Mouse (Mus musculus): Measurements from ENCODE around the gene Cyp1a2. TPM values are rescaled to one million over a fixed set of nuclear protein-coding genes. Genes with fewer than 3 reads are reported as not detected.
"Not testable (repeated sequence)": the region's sequence is repeated elsewhere in the genome, so short reads cannot be mapped to it uniquely, and the experiment has no call there.

The Cyp1a2 gene
- polyA plus RNA-seq, 1 experiment from 2014 or later = not detected

DNA sequence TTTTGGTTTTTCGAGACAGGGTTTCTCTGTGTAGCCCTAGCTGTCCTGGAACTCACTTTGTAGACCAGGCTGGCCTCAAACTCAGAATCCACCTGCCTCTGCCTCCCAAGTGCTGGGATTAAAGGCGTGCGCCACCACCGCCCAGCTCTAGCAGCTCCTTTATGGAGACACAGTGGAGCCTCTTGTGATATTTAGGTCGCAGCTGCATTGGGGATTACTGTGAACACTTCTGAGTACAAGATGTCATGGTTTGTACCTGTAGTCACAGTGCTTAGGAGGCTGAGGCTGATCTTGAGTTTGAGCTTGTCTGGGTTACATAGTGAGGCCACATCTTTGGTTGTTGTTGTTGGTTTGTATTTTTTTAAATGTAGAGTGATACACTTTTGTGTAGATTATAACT, 26.7 kb upstream of the Cyp1a2 start:
- not testable (repeated sequence) for ATAC-seq (ENCODE audit: insufficient number of reproducible peaks, low FRiP score, low TSS enrichment, low read depth); H3K4me3 ChIP-seq (ENCODE audit: low read depth, low read length); H3K4me2 ChIP-seq (ENCODE audit: low read depth, severe bottlenecking); DNase-seq (ENCODE audit: low spot score); H3K27ac ChIP-seq (replicated peaks; ENCODE audit: low read depth, low read length); H3K9me3 ChIP-seq (ENCODE audit: control insufficient read depth, low read length); H3K27me3 ChIP-seq (ENCODE audit: control insufficient read depth, insufficient read depth, low read length); H3K9ac ChIP-seq (ENCODE audit: low read length); H3K36me3 ChIP-seq (ENCODE audit: control insufficient read depth, insufficient read depth, low read length); H3K4me1 ChIP-seq (ENCODE audit: control insufficient read depth, insufficient read depth, low read length)
- 89% methylated on average over 5 of the region's 5 CpGs for WGBS

DNA sequence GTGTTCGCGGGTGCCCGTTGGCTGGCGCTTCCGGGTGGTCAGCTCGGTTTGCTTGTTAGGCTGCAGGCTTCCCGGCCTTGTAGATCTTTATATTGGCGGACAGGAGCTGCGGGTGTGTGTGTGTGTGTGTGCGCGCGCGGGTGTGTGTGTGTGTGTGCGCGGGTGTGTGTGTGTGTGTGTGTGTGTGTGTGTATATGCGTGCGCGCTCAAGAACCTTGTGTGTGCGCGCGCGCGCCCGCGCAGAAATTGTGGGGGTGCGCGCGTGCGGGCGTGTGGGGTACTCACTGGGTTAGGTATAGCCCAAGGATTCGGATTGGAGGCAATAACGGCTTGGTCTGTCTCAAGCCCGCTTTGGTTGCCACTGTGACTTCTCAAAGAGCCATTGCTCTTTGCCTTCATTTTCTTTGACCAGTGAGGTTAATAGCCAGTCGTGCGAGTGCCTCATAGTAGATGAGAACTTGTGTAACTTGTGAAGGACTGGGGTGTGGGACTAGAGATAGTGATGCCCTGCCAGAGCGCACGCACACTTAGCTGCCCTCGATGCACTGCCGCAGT, 25.3 kb upstream of the Cyp1a2 start:
- Histone ChIP-seq H3K9me3 (ENCODE audit: control insufficient read depth, low read length) (no peaks in the 10 kb centered on the region), H3K27me3 (ENCODE audit: control insufficient read depth, insufficient read depth, low read length) (no peaks in the 10 kb centered on the region), H3K4me3 (ENCODE audit: low read depth, low read length) (peak overlapping the region; percentile 88), H3K27ac (replicated peaks; ENCODE audit: low read depth, low read length) (peak overlapping the region; percentile 53; the same call in 1 of the 2 replicates), H3K9ac (ENCODE audit: low read length) (peak overlapping the region; percentile 86), H3K4me2 (ENCODE audit: low read depth, severe bottlenecking) (peak overlapping the region; percentile 76), H3K36me3 (ENCODE audit: control insufficient read depth, insufficient read depth, low read length) (peaks cover 3% of the 10 kb centered on the region; the same call in 1 of the 2 replicates), H3K4me1 (ENCODE audit: control insufficient read depth, insufficient read depth, low read length) (peaks cover 6% of the 10 kb centered on the region; the same call in 1 of the 2 replicates)
- WGBS = 3% methylated on average over 39 of the region's 39 CpGs
- ATAC-seq (ENCODE audit: insufficient number of reproducible peaks, low FRiP score, low TSS enrichment, low read depth) = peak; percentile 76
- peak; percentile 52 for DNase-seq (ENCODE audit: low spot score)

DNA sequence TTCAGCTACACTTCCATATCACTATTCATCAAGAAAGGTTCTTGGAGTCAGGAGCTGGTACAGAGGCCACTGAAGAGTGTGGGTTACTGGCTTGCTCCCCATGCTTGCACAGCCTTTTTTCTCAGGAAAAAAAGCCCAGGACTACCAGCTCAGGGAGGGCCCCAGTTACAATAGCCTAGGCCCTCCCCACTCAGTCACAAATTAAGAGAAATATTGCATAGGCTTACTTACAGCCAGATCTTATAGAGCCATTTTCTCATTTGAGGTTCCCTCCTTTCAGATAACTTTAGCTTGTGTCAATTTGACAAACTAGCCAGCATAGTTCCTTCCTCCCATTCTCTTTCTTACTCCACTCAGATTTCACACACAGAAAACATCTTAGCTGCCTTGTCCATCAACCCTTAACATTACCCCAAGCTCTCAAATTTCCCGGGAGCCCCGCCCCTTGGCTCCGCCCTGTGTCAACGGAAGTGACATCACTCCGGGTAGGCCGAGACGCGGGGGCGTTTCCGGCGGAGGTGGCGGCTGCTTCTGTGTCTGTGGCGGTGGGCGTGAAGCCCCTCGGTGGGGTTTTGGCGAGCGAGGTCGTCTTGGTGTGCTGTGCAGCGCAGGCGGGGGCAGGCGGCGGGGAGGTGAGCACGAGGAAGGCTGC, 24.7 kb upstream of the Cyp1a2 start, which contains the start of gene Edc3:
Gene Edc3 (plus strand): TSS at position 473 of the 652 bp plus-strand sequence.
- H3K4me3 ChIP-seq (ENCODE audit: low read depth, low read length) = peak within 1 kb of the TSS; percentile 88
- ATAC-seq (ENCODE audit: insufficient number of reproducible peaks, low FRiP score, low TSS enrichment, low read depth) (peak; percentile 92), DNase-seq (ENCODE audit: low spot score) (peak; percentile 97)
- peaks cover 6% of the 10 kb centered on the region; the same call in 1 of the 2 replicates for H3K4me1 ChIP-seq (ENCODE audit: control insufficient read depth, insufficient read depth, low read length)
- H3K27ac ChIP-seq (replicated peaks; ENCODE audit: low read depth, low read length) = peak within 1 kb of the TSS; percentile 53; the same call in 1 of the 2 replicates
- under 1% methylated on average over 23 of the region's 23 CpGs for WGBS
- H3K9ac ChIP-seq (ENCODE audit: low read length) = peak within 1 kb of the TSS; percentile 86
- no peaks in the 10 kb centered on the region for H3K27me3 ChIP-seq (ENCODE audit: control insufficient read depth, insufficient read depth, low read length)
- H3K4me2 ChIP-seq (ENCODE audit: low read depth, severe bottlenecking) = peak within 1 kb of the TSS; percentile 76
- no peaks in the 10 kb centered on the region for H3K9me3 ChIP-seq (ENCODE audit: control insufficient read depth, low read length)
- H3K36me3 ChIP-seq (ENCODE audit: control insufficient read depth, insufficient read depth, low read length) = no peaks in the 10 kb centered on the region

DNA sequence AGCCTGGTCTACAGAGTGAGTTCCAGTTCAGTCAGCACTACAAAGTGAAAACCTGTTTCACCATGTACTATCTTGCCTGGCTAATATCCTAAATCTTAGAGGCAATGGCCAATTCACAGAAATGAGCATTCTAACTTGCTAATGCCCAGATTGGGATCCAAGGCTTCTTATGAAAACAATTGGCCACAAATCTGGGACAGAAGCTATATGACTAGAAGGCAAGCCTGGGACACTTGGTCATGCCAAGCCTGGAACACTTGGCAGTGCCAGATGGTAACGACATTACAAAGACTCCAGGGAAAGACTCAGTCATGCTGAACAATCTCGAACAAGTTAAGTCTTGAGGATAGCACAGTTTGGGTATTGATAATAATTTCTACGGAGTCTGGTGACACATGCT, 23.0 kb upstream of the Cyp1a2 start:
- DNase-seq (ENCODE audit: low spot score) (no peak), ATAC-seq (ENCODE audit: insufficient number of reproducible peaks, low FRiP score, low TSS enrichment, low read depth) (no peak)
- H3K27ac ChIP-seq (replicated peaks; ENCODE audit: low read depth, low read length) = no peak overlapping the region

DNA sequence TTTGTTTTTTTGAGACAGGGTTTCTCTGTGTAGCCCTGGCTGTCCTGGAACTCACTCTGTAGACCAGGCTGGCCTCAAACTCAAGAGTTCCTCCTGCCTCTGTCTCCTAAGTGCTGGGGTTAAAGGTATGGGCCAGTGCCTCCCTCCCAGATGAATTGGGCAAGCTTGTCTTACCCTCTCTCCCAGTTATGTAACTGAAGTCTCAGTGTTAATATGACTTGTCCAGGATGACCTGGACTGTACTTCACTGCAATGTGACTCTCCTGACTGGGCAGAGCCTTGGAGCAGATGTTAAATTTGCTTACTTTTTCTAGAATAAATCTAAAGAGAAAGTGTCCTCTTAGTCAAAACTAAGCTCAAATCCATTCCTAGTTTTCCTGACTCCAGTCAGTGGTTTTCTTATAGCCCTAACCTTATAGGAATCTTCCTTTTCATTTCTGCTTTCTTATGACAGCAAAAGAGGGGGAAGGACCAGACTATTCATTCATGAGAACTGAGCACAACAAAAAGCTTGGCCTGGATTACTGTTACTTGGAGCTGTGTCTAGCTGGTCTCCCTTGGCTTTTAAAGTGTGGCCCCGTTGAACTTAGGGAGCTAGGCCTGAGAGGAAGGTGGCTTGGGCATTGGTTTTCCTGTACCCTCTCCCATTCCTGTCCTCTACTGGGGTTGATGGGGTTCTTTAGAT, 15.1 kb upstream of the Cyp1a2 start:
- WGBS = 89% methylated on average over 1 of the region's 1 CpGs

More for the DNA sequence above, 23.0 kb upstream of the Cyp1a2 start:
- WGBS = 90% methylated on average over 3 of the region's 3 CpGs
- Histone ChIP-seq H3K9me3 (ENCODE audit: control insufficient read depth, low read length) (no peaks in the 10 kb centered on the region), H3K4me2 (ENCODE audit: low read depth, severe bottlenecking) (no peak overlapping the region), H3K4me1 (ENCODE audit: control insufficient read depth, insufficient read depth, low read length) (peaks cover 6% of the 10 kb centered on the region; the same call in 1 of the 2 replicates), H3K4me3 (ENCODE audit: low read depth, low read length) (no peak overlapping the region), H3K36me3 (ENCODE audit: control insufficient read depth, insufficient read depth, low read length) (no peaks in the 10 kb centered on the region), H3K27me3 (ENCODE audit: control insufficient read depth, insufficient read depth, low read length) (no peaks in the 10 kb centered on the region), H3K9ac (ENCODE audit: low read length) (no peak overlapping the region)

DNA sequence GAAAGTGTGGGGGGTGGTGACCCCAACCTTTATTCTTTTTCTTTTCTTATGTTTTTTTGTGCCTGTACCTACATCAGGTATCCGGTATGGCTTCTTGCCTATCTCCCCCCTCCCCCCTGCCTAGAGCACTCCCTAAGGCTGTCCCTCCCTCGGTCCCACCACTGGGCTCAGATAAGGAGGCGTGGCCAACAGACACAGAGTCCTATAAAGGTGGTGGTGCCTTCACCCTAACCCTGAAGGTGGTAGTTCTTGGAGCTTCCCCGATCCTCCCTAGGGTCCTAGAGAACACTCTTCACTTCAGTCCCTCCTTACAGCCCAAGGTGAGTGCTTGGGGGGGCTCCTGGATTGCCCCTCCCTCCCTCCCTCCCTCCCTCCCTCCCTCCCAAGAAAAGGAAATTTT, 13.9 kb upstream of the Cyp1a2 start:
- ATAC-seq (ENCODE audit: insufficient number of reproducible peaks, low FRiP score, low TSS enrichment, low read depth) = no peak
- H3K4me2 ChIP-seq (ENCODE audit: low read depth, severe bottlenecking) = no peak overlapping the region

More for the DNA sequence above, 15.1 kb upstream of the Cyp1a2 start:
- ATAC-seq (ENCODE audit: insufficient number of reproducible peaks, low FRiP score, low TSS enrichment, low read depth) (no peak), DNase-seq (ENCODE audit: low spot score) (no peak)
- no peak overlapping the region for H3K9ac ChIP-seq (ENCODE audit: low read length)
- no peaks in the 10 kb centered on the region for H3K9me3 ChIP-seq (ENCODE audit: control insufficient read depth, low read length)
- peaks cover 7% of the 10 kb centered on the region; the same call in 1 of the 2 replicates for H3K4me1 ChIP-seq (ENCODE audit: control insufficient read depth, insufficient read depth, low read length)
- H3K27me3 ChIP-seq (ENCODE audit: control insufficient read depth, insufficient read depth, low read length) = peaks cover 23% of the 10 kb centered on the region
- H3K4me2 ChIP-seq (ENCODE audit: low read depth, severe bottlenecking) = no peak overlapping the region
- H3K27ac ChIP-seq (replicated peaks; ENCODE audit: low read depth, low read length) = no peak overlapping the region
- H3K4me3 ChIP-seq (ENCODE audit: low read depth, low read length) = no peak overlapping the region
- H3K36me3 ChIP-seq (ENCODE audit: control insufficient read depth, insufficient read depth, low read length) = no peaks in the 10 kb centered on the region

DNA sequence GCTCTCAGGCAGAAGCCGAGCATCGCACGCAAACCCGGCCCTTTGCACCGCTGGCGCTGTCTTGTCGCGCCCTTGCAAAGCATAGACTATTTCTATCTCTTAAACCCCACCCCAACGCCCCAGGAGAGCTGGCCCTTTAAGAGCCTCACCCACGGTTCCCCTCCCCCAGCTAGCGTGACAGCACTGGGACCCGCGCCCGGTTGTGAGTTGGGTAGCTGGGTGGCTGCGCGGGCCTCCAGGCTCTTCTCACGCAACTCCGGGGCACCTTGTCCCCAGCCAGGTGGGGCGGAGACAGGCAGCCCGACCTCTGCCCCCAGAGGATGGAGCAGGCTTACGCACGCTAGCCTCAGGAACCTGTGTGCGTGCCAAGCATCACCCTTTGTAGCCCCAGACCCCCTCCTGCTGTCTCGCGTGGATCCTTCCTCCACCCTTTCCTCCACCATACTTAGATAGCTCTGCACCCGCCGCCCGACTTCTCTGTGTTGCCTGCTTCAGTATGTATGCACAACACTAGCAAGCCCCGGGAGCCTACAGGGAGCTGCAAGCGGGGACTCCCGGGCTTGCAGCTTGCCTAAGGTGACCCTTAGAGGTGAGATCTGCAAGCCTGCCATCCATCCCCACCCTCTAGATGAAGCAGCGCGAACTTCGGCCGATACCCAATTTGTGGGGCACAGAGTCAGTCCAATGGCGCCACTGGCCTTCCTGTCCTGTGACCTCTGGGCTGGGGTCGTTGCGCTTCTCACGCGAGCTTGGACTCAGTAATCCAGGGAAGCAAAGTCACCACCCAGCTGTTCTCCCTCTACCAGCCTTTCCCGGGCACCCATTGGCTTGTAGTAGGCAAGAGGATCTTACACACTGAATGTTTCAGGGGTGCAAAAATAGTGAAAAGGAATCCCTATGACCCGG, 13.1 kb upstream of the Cyp1a2 start:
- 2% methylated on average over 42 of the region's 42 CpGs for WGBS
- no peak overlapping the region for H3K27ac ChIP-seq (replicated peaks; ENCODE audit: low read depth, low read length)
- peak overlapping the region; percentile 30 for H3K4me3 ChIP-seq (ENCODE audit: low read depth, low read length)
- no peaks in the 10 kb centered on the region for H3K9me3 ChIP-seq (ENCODE audit: control insufficient read depth, low read length)
- H3K4me2 ChIP-seq (ENCODE audit: low read depth, severe bottlenecking) = peak overlapping the region; percentile 57
- peaks cover 7% of the 10 kb centered on the region; the same call in 1 of the 2 replicates for H3K4me1 ChIP-seq (ENCODE audit: control insufficient read depth, insufficient read depth, low read length)
- DNase-seq (ENCODE audit: low spot score) (peak; percentile 45), ATAC-seq (ENCODE audit: insufficient number of reproducible peaks, low FRiP score, low TSS enrichment, low read depth) (no peak)
- peaks cover 23% of the 10 kb centered on the region for H3K27me3 ChIP-seq (ENCODE audit: control insufficient read depth, insufficient read depth, low read length)
- H3K9ac ChIP-seq (ENCODE audit: low read length) = peak overlapping the region; percentile 2; the same call in 1 of the 2 replicates
- H3K36me3 ChIP-seq (ENCODE audit: control insufficient read depth, insufficient read depth, low read length) = no peaks in the 10 kb centered on the region

More for the DNA sequence above, 13.9 kb upstream of the Cyp1a2 start:
- DNase-seq (ENCODE audit: low spot score) = no peak
- no peak overlapping the region for H3K4me3 ChIP-seq (ENCODE audit: low read depth, low read length)
- H3K27me3 ChIP-seq (ENCODE audit: control insufficient read depth, insufficient read depth, low read length) = peaks cover 23% of the 10 kb centered on the region
- H3K9ac ChIP-seq (ENCODE audit: low read length) = no peak overlapping the region
- H3K9me3 ChIP-seq (ENCODE audit: control insufficient read depth, low read length) = no peaks in the 10 kb centered on the region
- H3K4me1 ChIP-seq (ENCODE audit: control insufficient read depth, insufficient read depth, low read length) = peaks cover 7% of the 10 kb centered on the region; the same call in 1 of the 2 replicates
- H3K36me3 ChIP-seq (ENCODE audit: control insufficient read depth, insufficient read depth, low read length) = no peaks in the 10 kb centered on the region
- 11% methylated on average over 4 of the region's 4 CpGs for WGBS
- no peak overlapping the region for H3K27ac ChIP-seq (replicated peaks; ENCODE audit: low read depth, low read length)

All from limb, embryonic 11.5 days (tissue).